Mouse (Mus musculus) heart, embryonic 15.5 days (tissue): ENCODE measurements around the gene Colgalt1. TPM values are rescaled to one million over a fixed set of nuclear protein-coding genes. Genes with fewer than 3 reads are reported as not detected.

Source experiments
- ATAC-seq: fragments of 200-750 bp; cut with Nextera tagmentation; replicated peaks from 2 replicates; pipeline ENCODE4 v1.8.0; 2017; ENCODE audit warnings: low read depth, moderate TSS enrichment; ENCODE audit not compliant: insufficient number of reproducible peaks, insufficient read depth, low FRiP score
- H3K27ac ChIP-seq: fragments of 300-500 bp; sonication (generic); 2 replicates; pipeline ENCODE4 v1.5.1; 2015; ENCODE audit warnings: mild to moderate bottlenecking, inconsistent platforms
- H3K27me3 ChIP-seq: fragments of 300-500 bp; sonication (generic); 2 replicates; pipeline ENCODE4 v1.6.1; 2015; ENCODE audit warnings: inconsistent platforms
- H3K36me3 ChIP-seq: fragments of 300-500 bp; sonication (generic); 2 replicates; pipeline ENCODE4 v1.6.1; 2015; ENCODE audit warnings: mild to moderate bottlenecking, inconsistent platforms
- H3K4me1 ChIP-seq: fragments of 300-500 bp; sonication (generic); replicated peaks from 2 replicates; pipeline ENCODE4 v1.6.1; 2015; ENCODE audit warnings: inconsistent platforms
- H3K4me2 ChIP-seq: fragments of 300-500 bp; sonication (generic); 2 replicates; pipeline ENCODE4 v1.6.1; 2015; ENCODE audit warnings: inconsistent platforms, mild to moderate bottlenecking, moderate library complexity
- H3K4me3 ChIP-seq: fragments of 300-500 bp; sonication (generic); 2 replicates; pipeline ENCODE4 v1.5.1; 2015; ENCODE audit warnings: mild to moderate bottlenecking, inconsistent platforms
- H3K9ac ChIP-seq: fragments of 300-500 bp; sonication (generic); 2 replicates; pipeline ENCODE4 v1.6.1; 2015; ENCODE audit warnings: mild to moderate bottlenecking, inconsistent platforms
- H3K9me3 ChIP-seq: fragments of 300-500 bp; sonication (generic); replicated peaks from 2 replicates; pipeline ENCODE4 v1.6.1; 2016; ENCODE audit warnings: inconsistent platforms
- WGBS: fragments of 180-500 bp; shearing (Covaris S2); methylation state at CpG from one replicate; pipeline ENCODE4 v1.1.7; 2015; ENCODE audit warnings: mixed read lengths; 5-methylcytosine and 5-hydroxymethylcytosine counted together
- polyA plus RNA-seq: library from polyadenylated mRNA; unstranded; fragments of >200 nt; fragmentation: Nextera tagmentation; extraction: Ambion mirVana; gene quantifications from 2 replicates; pipeline ENCODE4 v1.2.1, GENCODE M21; 2015

Colgalt1 gene
- polyA plus RNA-seq, 1 experiment from 2014 or later: 50.4 TPM

- Histone ChIP-seq H3K9ac (peak within 1 kb of the TSS; percentile 96), H3K9me3 (no peaks in the 10 kb centered on the region), H3K4me1 (peaks cover 31% of the 10 kb centered on the region), H3K4me3 (peak within 1 kb of the TSS; percentile 82), H3K27ac (peak within 1 kb of the TSS; percentile 99), H3K36me3 (no peaks in the 10 kb centered on the region), H3K4me2 (peak within 1 kb of the TSS; percentile 86), H3K27me3 (no peaks in the 10 kb centered on the region)
- ATAC-seq: peak; percentile 86
- under 1% methylated on average over 71 of the region's 71 CpGs for WGBS
Measured at GRCm38 (mm10) chr8:71591471-71592373, 19.1 kb upstream of the Colgalt1 start, which contains the start of gene Pgls. Pgls (plus strand) TSS chr8:71592176.

GRCm38 (mm10) chr8:71592374-71593170 lies 18.2 kb upstream of the Colgalt1 start:
- Histone ChIP-seq H3K4me2 (peak overlapping the region; percentile 86), H3K9ac (peak overlapping the region; percentile 96), H3K4me3 (peak overlapping the region; percentile 82), H3K27ac (peak overlapping the region; percentile 99), H3K4me1 (peaks cover 32% of the 10 kb centered on the region), H3K9me3 (no peaks in the 10 kb centered on the region), H3K27me3 (no peaks in the 10 kb centered on the region), H3K36me3 (no peaks in the 10 kb centered on the region)
- 4% methylated on average over 60 of the region's 60 CpGs for WGBS
- peak; percentile 71 for ATAC-seq

- H3K9ac ChIP-seq: 0 out of 2 replicates have a peak overlapping the region, but pooled peaks have one; percentile 96
- no peak overlapping the region for H3K27ac ChIP-seq
- no peaks in the 10 kb centered on the region for H3K36me3 ChIP-seq
- 88% methylated on average over 8 of the region's 8 CpGs for WGBS
- H3K4me2 ChIP-seq: peak overlapping the region; percentile 86; the same call in 1 of the 2 replicates
- H3K4me1 ChIP-seq: peaks cover 32% of the 10 kb centered on the region
- peak overlapping the region; percentile 82; the same call in 1 of the 2 replicates for H3K4me3 ChIP-seq
- no peaks in the 10 kb centered on the region for H3K27me3 ChIP-seq
- no peak for ATAC-seq
- H3K9me3 ChIP-seq: no peaks in the 10 kb centered on the region
Measured at GRCm38 (mm10) chr8:71593556-71594323, 17.1 kb upstream of the Colgalt1 start.

DNA sequence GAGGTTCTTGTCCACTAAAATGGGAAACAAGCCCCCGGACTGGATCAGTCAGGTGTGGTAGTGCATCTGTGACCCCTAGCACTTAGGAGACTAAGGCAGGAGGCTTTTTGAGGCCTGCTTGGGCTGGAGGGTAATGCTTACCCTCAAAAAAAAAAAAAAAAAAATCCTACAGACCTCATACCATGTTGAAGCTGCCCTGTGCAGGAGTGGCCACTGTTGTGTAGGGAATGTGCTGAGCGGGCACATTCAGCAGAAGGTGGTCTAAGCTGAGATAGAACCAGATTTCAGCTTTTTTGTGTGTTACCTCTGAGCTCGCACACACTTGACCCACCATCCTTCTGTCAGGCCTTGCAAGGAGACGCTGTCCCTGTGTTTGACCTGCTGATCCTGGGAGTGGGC lies 16.5 kb upstream of the Colgalt1 start:
- no peaks in the 10 kb centered on the region for H3K27me3 ChIP-seq
- no peak overlapping the region for H3K4me2 ChIP-seq
- no peaks in the 10 kb centered on the region for H3K36me3 ChIP-seq
- H3K4me1 ChIP-seq: peaks cover 32% of the 10 kb centered on the region
- H3K4me3 ChIP-seq: no peak overlapping the region
- H3K9ac ChIP-seq: no peak overlapping the region
- no peak overlapping the region for H3K27ac ChIP-seq
- ATAC-seq: no peak
- H3K9me3 ChIP-seq: no peaks in the 10 kb centered on the region
- WGBS: 93% methylated on average over 4 of the region's 4 CpGs

- Histone ChIP-seq H3K4me3 (no peak overlapping the region), H3K36me3 (0 out of 2 replicates have a peak, but pooled peaks cover 5% of the 10 kb centered on the region), H3K27ac (no peak overlapping the region), H3K9ac (0 out of 2 replicates have a peak overlapping the region, but pooled peaks have one; percentile 8), H3K4me2 (no peak overlapping the region), H3K9me3 (no peaks in the 10 kb centered on the region), H3K27me3 (peaks cover 10% of the 10 kb centered on the region), H3K4me1 (peaks cover 29% of the 10 kb centered on the region)
- ATAC-seq: no peak
- 9% methylated on average over 27 of the region's 27 CpGs for WGBS
Measured at GRCm38 (mm10) chr8:71595862-71596261, 14.9 kb upstream of the Colgalt1 start.

DNA sequence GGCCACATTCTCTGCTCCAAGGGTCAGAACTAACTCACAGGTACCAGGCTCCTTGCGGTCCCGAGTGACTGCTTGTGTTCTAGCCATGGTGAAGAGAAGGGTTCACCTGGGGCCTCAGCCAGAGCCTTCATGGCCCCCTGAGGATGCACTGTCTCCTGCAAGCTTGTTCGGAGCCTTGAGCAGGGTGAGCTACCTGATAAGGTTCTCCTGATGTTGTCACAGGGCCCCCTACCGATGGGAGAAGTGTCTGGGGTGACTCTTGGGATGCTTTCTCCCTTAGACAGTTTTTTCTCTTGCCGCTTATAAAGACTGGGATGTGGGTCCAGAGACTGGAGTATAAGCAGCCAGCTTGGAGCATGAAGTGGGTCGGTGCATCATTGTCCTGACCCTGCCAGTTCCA lies 14.4 kb upstream of the Colgalt1 start:
- Histone ChIP-seq H3K4me3 (no peak overlapping the region), H3K4me2 (no peak overlapping the region), H3K9ac (no peak overlapping the region), H3K36me3 (0 out of 2 replicates have a peak, but pooled peaks cover 5% of the 10 kb centered on the region), H3K27me3 (peaks cover 15% of the 10 kb centered on the region), H3K9me3 (no peaks in the 10 kb centered on the region), H3K4me1 (peaks cover 25% of the 10 kb centered on the region), H3K27ac (no peak overlapping the region)
- ATAC-seq: no peak
- WGBS: 57% methylated on average over 6 of the region's 6 CpGs

DNA sequence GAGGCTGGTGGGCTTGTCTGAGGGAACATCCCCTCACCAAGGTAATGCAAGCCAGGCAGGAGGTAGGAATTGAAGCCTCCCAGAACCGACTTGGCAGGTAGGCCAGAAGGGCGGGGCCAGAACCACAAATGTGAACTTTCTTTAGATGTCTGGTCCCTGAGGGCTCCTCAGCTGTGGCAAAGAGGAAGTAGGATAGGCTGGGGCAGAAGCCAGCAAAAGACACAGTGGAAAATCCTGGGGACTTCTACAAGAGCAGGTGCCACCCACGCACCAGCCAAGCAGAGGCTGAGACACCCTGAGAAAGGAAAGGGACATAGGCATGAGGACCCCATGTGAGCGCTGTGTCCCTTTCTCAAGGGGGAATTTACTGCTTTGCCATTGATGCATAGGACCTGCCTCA lies 14.0 kb upstream of the Colgalt1 start:
- H3K4me1 ChIP-seq: peaks cover 25% of the 10 kb centered on the region
- no peak for ATAC-seq
- WGBS: 69% methylated on average over 4 of the region's 4 CpGs
- peaks cover 19% of the 10 kb centered on the region for H3K27me3 ChIP-seq
- 0 out of 2 replicates have a peak, but pooled peaks cover 5% of the 10 kb centered on the region for H3K36me3 ChIP-seq
- H3K4me3 ChIP-seq: no peak overlapping the region
- H3K4me2 ChIP-seq: no peak overlapping the region
- no peak overlapping the region for H3K9ac ChIP-seq
- H3K27ac ChIP-seq: no peak overlapping the region
- no peaks in the 10 kb centered on the region for H3K9me3 ChIP-seq

DNA sequence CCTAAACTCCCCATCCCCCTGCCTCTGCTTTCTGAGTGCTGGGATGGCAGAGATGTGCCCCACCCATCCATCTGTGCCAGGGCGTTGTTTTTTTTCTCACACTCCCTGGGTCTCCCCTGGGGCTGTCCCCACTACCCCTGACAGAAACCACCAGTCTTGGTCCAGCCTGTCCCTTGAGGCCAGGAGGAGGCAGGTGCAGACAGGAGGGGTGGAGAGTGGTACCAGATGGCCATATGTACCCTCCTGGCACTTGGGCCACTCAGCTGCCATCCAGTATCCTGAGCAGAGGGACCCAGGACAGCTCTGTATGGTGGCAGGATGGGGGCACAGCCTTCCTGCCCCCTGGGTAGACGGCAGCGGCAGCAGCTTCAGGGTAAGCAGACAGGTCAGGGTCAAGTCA lies 13.3 kb upstream of the Colgalt1 start, which contains the start of gene Fam129c:
Fam129c (plus strand) TSS at position 198 of the 400 bp plus-strand sequence.
- H3K27ac ChIP-seq: no peak within 1 kb of the TSS
- no peak within 1 kb of the TSS for H3K4me3 ChIP-seq
- H3K9me3 ChIP-seq: no peaks in the 10 kb centered on the region
- H3K4me2 ChIP-seq: no peak within 1 kb of the TSS
- WGBS: 82% methylated on average over 3 of the region's 3 CpGs
- H3K4me1 ChIP-seq: peaks cover 32% of the 10 kb centered on the region
- H3K9ac ChIP-seq: no peak within 1 kb of the TSS
- H3K36me3 ChIP-seq: 0 out of 2 replicates have a peak, but pooled peaks cover 5% of the 10 kb centered on the region
- no peak for ATAC-seq
- H3K27me3 ChIP-seq: peaks cover 26% of the 10 kb centered on the region

GRCm38 (mm10) chr8:71598375-71598774 lies 12.4 kb upstream of the Colgalt1 start:
- Histone ChIP-seq H3K9me3 (no peaks in the 10 kb centered on the region), H3K36me3 (0 out of 2 replicates have a peak, but pooled peaks cover 5% of the 10 kb centered on the region), H3K4me1 (peaks cover 32% of the 10 kb centered on the region), H3K9ac (no peak overlapping the region), H3K27ac (no peak overlapping the region), H3K4me2 (no peak overlapping the region), H3K27me3 (peaks cover 35% of the 10 kb centered on the region), H3K4me3 (no peak overlapping the region)
- no peak for ATAC-seq

DNA sequence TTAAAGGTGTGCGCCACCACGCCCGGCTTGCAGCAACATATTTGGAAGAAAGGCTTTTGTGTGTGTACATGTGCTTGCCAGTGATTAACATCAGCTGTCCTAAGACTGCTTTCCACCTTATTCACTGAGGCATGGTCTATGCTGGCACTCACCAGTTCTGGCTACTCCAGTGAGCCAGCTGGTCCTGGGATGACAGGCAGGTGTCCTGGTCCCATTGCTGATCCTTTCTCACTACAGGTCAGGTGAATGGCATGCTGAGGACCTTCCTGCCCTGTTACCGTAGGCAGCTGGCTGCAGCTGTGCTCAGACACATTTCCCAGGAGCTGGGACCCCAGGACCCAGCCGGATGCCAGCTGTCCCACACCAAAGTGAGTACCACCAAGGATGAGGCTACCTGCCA lies 12.0 kb upstream of the Colgalt1 start:
- Histone ChIP-seq H3K4me3 (no peak overlapping the region), H3K4me2 (no peak overlapping the region), H3K4me1 (peaks cover 29% of the 10 kb centered on the region), H3K27ac (no peak overlapping the region), H3K36me3 (0 out of 2 replicates have a peak, but pooled peaks cover 5% of the 10 kb centered on the region), H3K9me3 (no peaks in the 10 kb centered on the region), H3K27me3 (peaks cover 40% of the 10 kb centered on the region), H3K9ac (no peak overlapping the region)
- ATAC-seq: no peak
- WGBS: 89% methylated on average over 5 of the region's 5 CpGs
